Comparison of ENCODE assay signal across 14 mouse cellular contexts in the genomic region with DNA sequence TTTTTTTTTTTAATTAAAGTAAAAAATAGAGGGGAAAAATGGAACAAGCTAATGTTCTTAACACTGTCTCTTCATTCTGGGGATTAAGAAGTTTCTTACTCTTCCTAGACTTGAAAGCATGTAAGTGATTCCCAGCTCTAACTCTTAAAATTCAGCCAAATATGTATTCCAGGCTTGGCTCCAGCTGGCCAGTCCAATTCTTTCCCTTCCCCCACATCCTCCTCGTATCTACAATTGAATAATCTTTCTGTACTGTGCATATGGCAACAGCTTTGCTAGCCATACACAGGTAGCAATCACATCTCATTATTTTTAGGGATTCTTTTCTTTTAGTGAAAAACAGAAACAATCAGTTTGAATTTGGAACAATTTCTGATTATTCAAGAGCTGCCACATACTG.
DNase-seq lines count a peak whose midpoint lies in the region; ATAC-seq and TF ChIP-seq lines count a peak whose summit lies in the region.
"Had no signal": no experiment of that assay in that cellular context is flagged by ENCODE, and none has a peak within 500 bp of the region (broad histone marks: within the 10 kb centered on the region; RNA-seq: fewer than 3 reads in every experiment).

No protein-coding gene starts in this region.

- no peak for TF ChIP-seq CTCF in forebrain, postnatal 0 days (IDR thresholded peaks at IDR 0.05; ENCODE audit: low read depth)

- 0 out of 2 replicates have a peak, but pooled peaks have one; percentile 32 for ATAC-seq in forebrain, postnatal 0 days
- no peak for ATAC-seq in forebrain, embryonic 12.5 days (ENCODE audit: low FRiP score)
- ATAC-seq in CD4-positive, CD25-positive, alpha-beta regulatory T cell, adult 4 months = no peak
- ATAC-seq: hindbrain, postnatal 0 days had no signal

- no peak overlapping the region for H3K4me3 ChIP-seq in forebrain, postnatal 0 days (ENCODE audit: low read depth, low read length)
- no peak overlapping the region for H3K4me3 ChIP-seq in forebrain, embryonic 12.5 days (replicated peaks)
- H3K4me3 ChIP-seq: kidney, embryonic 15.5 days; limb, embryonic 13.5 days; neural tube, embryonic 15.5 days had no signal

- H3K4me1 ChIP-seq in forebrain, postnatal 0 days (ENCODE audit: insufficient read depth) = no peaks in the 10 kb centered on the region
- no peaks in the 10 kb centered on the region for H3K4me1 ChIP-seq in forebrain, embryonic 12.5 days
- H3K4me1 ChIP-seq: kidney, embryonic 15.5 days; limb, embryonic 13.5 days; neural tube, embryonic 15.5 days had no signal

- no peaks in the 10 kb centered on the region for H3K9me3 ChIP-seq in forebrain, postnatal 0 days (ENCODE audit: low read length)
- no peaks in the 10 kb centered on the region for H3K9me3 ChIP-seq in forebrain, embryonic 12.5 days
- H3K9me3 ChIP-seq: kidney, embryonic 15.5 days; limb, embryonic 13.5 days; neural tube, embryonic 15.5 days had no signal

- peak; percentile 38 for DNase-seq in forebrain, postnatal 0 days
- DNase-seq in left cerebral cortex, postnatal 4 days = peak; percentile 9
- DNase-seq in left cerebral cortex, postnatal 14 days (ENCODE audit: low spot score in 2 of 2) = no peak
- DNase-seq in 3T3-L1 (ENCODE audit: low read depth, low spot score) (peak; percentile 42), MN1 (ENCODE audit: low spot score) (no peak)
- peak; percentile 67 for DNase-seq in brain, adult 2 months (ENCODE audit: low read depth, low spot score)
- DNase-seq: adrenal gland, postnatal 14 days; gastrocnemius, postnatal 25 days had no signal

- no peaks in the 10 kb centered on the region for H3K36me3 ChIP-seq in forebrain, postnatal 0 days (ENCODE audit: insufficient read depth)
- no peaks in the 10 kb centered on the region for H3K36me3 ChIP-seq in forebrain, embryonic 12.5 days (replicated peaks)
- H3K36me3 ChIP-seq: neural tube, embryonic 15.5 days had no signal

- intact Hi-C loops in left cerebral cortex, postnatal 4 days (cut with DNase I) = no loop called here
- intact Hi-C loops in left cerebral cortex, postnatal 14 days (cut with DNase I) = no loop called here

- H3K4me2 ChIP-seq in forebrain, postnatal 0 days (ENCODE audit: low read depth) = no peak overlapping the region
- no peak overlapping the region for H3K4me2 ChIP-seq in forebrain, embryonic 12.5 days
- H3K4me2 ChIP-seq: kidney, embryonic 15.5 days; limb, embryonic 13.5 days; neural tube, embryonic 15.5 days had no signal

- H3K27me3 ChIP-seq in forebrain, postnatal 0 days (ENCODE audit: insufficient read depth, low read length) = no peaks in the 10 kb centered on the region
- H3K27me3 ChIP-seq in forebrain, embryonic 12.5 days = no peaks in the 10 kb centered on the region
- H3K27me3 ChIP-seq: kidney, embryonic 15.5 days; limb, embryonic 13.5 days; neural tube, embryonic 15.5 days had no signal

- H3K27ac ChIP-seq in forebrain, postnatal 0 days (ENCODE audit: low read depth, low read length) = no peak overlapping the region
- H3K27ac ChIP-seq in forebrain, embryonic 12.5 days = no peak overlapping the region
- H3K27ac ChIP-seq: hindbrain, postnatal 0 days; kidney, embryonic 15.5 days; limb, embryonic 13.5 days; neural tube, embryonic 15.5 days had no signal

- H3K9ac ChIP-seq in forebrain, postnatal 0 days = no peak overlapping the region
- H3K9ac ChIP-seq in forebrain, embryonic 12.5 days = no peak overlapping the region
- H3K9ac ChIP-seq: kidney, embryonic 15.5 days; limb, embryonic 13.5 days; neural tube, embryonic 15.5 days had no signal

- WGBS in forebrain, postnatal 0 days = 21% methylated on average over 1 of the region's 1 CpGs
- 55% methylated on average over 1 of the region's 1 CpGs for WGBS in forebrain, embryonic 12.5 days

Comparison
In these comparisons a context has a peak if more than half of its experiments do, and no peak if none do; other contexts are left out.
1. DNase-seq: peak in forebrain, postnatal 0 days (single experiment), left cerebral cortex, postnatal 4 days (single experiment), 3T3-L1 (single experiment) and brain, adult 2 months (single experiment); none in left cerebral cortex, postnatal 14 days (0 of 2) and MN1 (single experiment).